Mouse (Mus musculus) retina, embryonic 14.5 days (tissue): Measurements from ENCODE around the gene Ppp1r3d.

Experiments
- DNase-seq: peaks from one replicate; pipeline ENCODE4 v3.0.0-alpha.2; 2015; ENCODE audit warnings: low spot score

Gene Ppp1r3d

GRCm38 (mm10) chr2:178413481-178414260 lies 601 bp downstream of the Ppp1r3d start:
- DNase-seq = no peak

GRCm38 (mm10) chr2:178413081-178413480 lies 1.2 kb downstream of the Ppp1r3d start:
- peak; percentile 44 for DNase-seq

GRCm38 (mm10) chr2:178412598-178412997 lies 1.7 kb downstream of the Ppp1r3d start:
- peak; percentile 32 for DNase-seq

- DNase-seq = no peak
Measured at GRCm38 (mm10) chr2:178410286-178410685, 4.0 kb downstream of the Ppp1r3d start.

GRCm38 (mm10) chr2:178409024-178409423 lies 5.2 kb downstream of the Ppp1r3d start:
- no peak for DNase-seq

GRCm38 (mm10) chr2:178407053-178407815 lies 7.0 kb downstream of the Ppp1r3d start, which contains the start of gene Sycp2:
Gene Sycp2 (minus strand): TSS chr2:178407685.
- no peak for DNase-seq
